Mouse (Mus musculus): ENCODE data around the gene Snx7.

DNA sequence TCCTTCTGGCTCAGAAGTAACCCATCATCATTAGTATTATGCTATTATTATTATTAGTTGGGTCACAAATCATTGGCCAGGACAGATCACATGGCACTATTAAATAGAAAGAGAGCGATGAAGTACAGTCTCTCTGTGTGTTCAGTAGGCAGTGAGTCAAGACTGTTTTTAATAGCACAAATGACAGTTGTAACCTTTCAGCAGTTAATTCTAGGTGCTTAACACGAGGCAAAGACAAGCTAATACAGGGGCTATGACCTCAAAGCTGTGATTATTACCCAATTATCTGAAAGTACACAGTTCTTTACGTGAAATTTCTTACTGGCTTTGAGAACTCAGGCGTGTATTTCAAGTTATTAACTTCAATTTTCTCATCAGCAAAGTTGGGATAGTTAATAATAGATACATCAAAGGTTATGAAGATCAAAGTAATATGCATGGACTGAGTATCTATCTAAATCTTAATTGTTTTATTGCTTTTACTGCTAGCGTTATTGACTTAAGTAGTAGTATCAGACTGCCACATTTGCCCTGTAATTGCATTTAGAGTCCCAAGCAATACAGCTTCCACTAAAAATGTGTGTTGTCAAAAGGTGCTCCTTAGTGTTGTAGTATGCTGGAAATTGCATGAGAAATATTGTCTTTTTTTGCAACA lies 4.6 kb upstream of the Snx7 start:
- TF ChIP-seq POLR2A (IDR thresholded peaks at IDR 0.05; ENCODE audit: borderline replicate concordance, control insufficient read depth, low read depth, low read length) (no peak), CTCF (IDR thresholded peaks at IDR 0.05; ENCODE audit: control insufficient read depth, insufficient read depth, low read length) (no peak)

Measured in bone marrow, adult 2 months (tissue).